Mouse (Mus musculus): ENCODE results near the gene Iqcf3. TPM values are rescaled to one million over a fixed set of nuclear protein-coding genes. Genes with fewer than 3 reads are reported as not detected.

The Iqcf3 gene
- polyA plus RNA-seq, 1 experiment from 2014 or later = not detected

- Histone ChIP-seq H3K4me1 (replicated peaks; ENCODE audit: control insufficient read depth, insufficient read depth, low read length) (peaks cover 7% of the 10 kb centered on the region; the same call in 1 of the 2 replicates), H3K27me3 (ENCODE audit: control insufficient read depth, insufficient read depth, low read length) (no peaks in the 10 kb centered on the region), H3K4me2 (replicated peaks; ENCODE audit: low read depth, low read length) (peak overlapping the region; percentile 93), H3K9ac (ENCODE audit: low read depth, low read length) (no peak overlapping the region; the same call in 1 of the 2 replicates), H3K9me3 (ENCODE audit: control insufficient read depth, low read length) (no peaks in the 10 kb centered on the region), H3K27ac (ENCODE audit: low read depth, low read length) (no peak overlapping the region), H3K36me3 (ENCODE audit: control insufficient read depth, insufficient read depth, low read length) (no peaks in the 10 kb centered on the region), H3K4me3 (ENCODE audit: low read depth, low read length) (peak overlapping the region; percentile 74)
- 85% methylated on average over 9 of the region's 9 CpGs for WGBS
- DNase-seq (ENCODE audit: low spot score) (no peak), ATAC-seq (ENCODE audit: low FRiP score) (no peak)
Observed at GRCm38 (mm10) chr9:106478101-106478500, 83.3 kb downstream of the Iqcf3 start.

GRCm38 (mm10) chr9:106477649-106478048 is 83.8 kb downstream of the Iqcf3 start:
- WGBS = 4% methylated on average over 16 of the region's 16 CpGs
- peak overlapping the region; percentile 56 for H3K9ac ChIP-seq (ENCODE audit: low read depth, low read length)
- H3K27ac ChIP-seq (ENCODE audit: low read depth, low read length) = no peak overlapping the region
- H3K4me2 ChIP-seq (replicated peaks; ENCODE audit: low read depth, low read length) = peak overlapping the region; percentile 93
- peaks cover 7% of the 10 kb centered on the region; the same call in 1 of the 2 replicates for H3K4me1 ChIP-seq (replicated peaks; ENCODE audit: control insufficient read depth, insufficient read depth, low read length)
- H3K27me3 ChIP-seq (ENCODE audit: control insufficient read depth, insufficient read depth, low read length) = no peaks in the 10 kb centered on the region
- ATAC-seq (ENCODE audit: low FRiP score) (no peak), DNase-seq (ENCODE audit: low spot score) (no peak)
- H3K36me3 ChIP-seq (ENCODE audit: control insufficient read depth, insufficient read depth, low read length) = no peaks in the 10 kb centered on the region
- no peaks in the 10 kb centered on the region for H3K9me3 ChIP-seq (ENCODE audit: control insufficient read depth, low read length)
- peak overlapping the region; percentile 74 for H3K4me3 ChIP-seq (ENCODE audit: low read depth, low read length)

- peak; percentile 99 for DNase-seq (ENCODE audit: low spot score)
- under 1% methylated on average over 41 of the region's 41 CpGs for WGBS
- no peaks in the 10 kb centered on the region for H3K36me3 ChIP-seq (ENCODE audit: control insufficient read depth, insufficient read depth, low read length)
- peak; percentile 98 for ATAC-seq (ENCODE audit: low FRiP score)
- peaks cover 7% of the 10 kb centered on the region; the same call in 1 of the 2 replicates for H3K4me1 ChIP-seq (replicated peaks; ENCODE audit: control insufficient read depth, insufficient read depth, low read length)
- peak within 1 kb of the TSS; percentile 93 for H3K4me2 ChIP-seq (replicated peaks; ENCODE audit: low read depth, low read length)
- H3K9ac ChIP-seq (ENCODE audit: low read depth, low read length) = peak within 1 kb of the TSS; percentile 56
- no peaks in the 10 kb centered on the region for H3K9me3 ChIP-seq (ENCODE audit: control insufficient read depth, low read length)
- H3K27me3 ChIP-seq (ENCODE audit: control insufficient read depth, insufficient read depth, low read length) = no peaks in the 10 kb centered on the region
- no peak within 1 kb of the TSS for H3K27ac ChIP-seq (ENCODE audit: low read depth, low read length)
- peak within 1 kb of the TSS; percentile 74 for H3K4me3 ChIP-seq (ENCODE audit: low read depth, low read length)
Observed at GRCm38 (mm10) chr9:106476924-106477484, 84.4 kb downstream of the Iqcf3 start, which contains the start of gene Parp3. Gene Parp3 (minus strand): TSS chr9:106476949.

GRCm38 (mm10) chr9:106476002-106476923 is 85.2 kb downstream of the Iqcf3 start:
- 0 out of 2 replicates have a peak overlapping the region, but pooled peaks have one; percentile 19 for H3K4me2 ChIP-seq (replicated peaks; ENCODE audit: low read depth, low read length)
- peaks cover 9% of the 10 kb centered on the region; the same call in 1 of the 2 replicates for H3K4me1 ChIP-seq (replicated peaks; ENCODE audit: control insufficient read depth, insufficient read depth, low read length)
- 34% methylated on average over 16 of the region's 16 CpGs for WGBS
- DNase-seq (ENCODE audit: low spot score) (no peak), ATAC-seq (ENCODE audit: low FRiP score) (peak; percentile 58; the same call in 1 of the 2 replicates)
- H3K27ac ChIP-seq (ENCODE audit: low read depth, low read length) = no peak overlapping the region
- no peak overlapping the region for H3K4me3 ChIP-seq (ENCODE audit: low read depth, low read length)
- H3K36me3 ChIP-seq (ENCODE audit: control insufficient read depth, insufficient read depth, low read length) = no peaks in the 10 kb centered on the region
- no peak overlapping the region for H3K9ac ChIP-seq (ENCODE audit: low read depth, low read length)
- H3K9me3 ChIP-seq (ENCODE audit: control insufficient read depth, low read length) = no peaks in the 10 kb centered on the region
- no peaks in the 10 kb centered on the region for H3K27me3 ChIP-seq (ENCODE audit: control insufficient read depth, insufficient read depth, low read length)

GRCm38 (mm10) chr9:106475663-106476001 is 85.8 kb downstream of the Iqcf3 start, which contains the start of gene Rrp9:
Gene Rrp9 (plus strand): TSS chr9:106475963.
- Histone ChIP-seq H3K36me3 (ENCODE audit: control insufficient read depth, insufficient read depth, low read length) (no peaks in the 10 kb centered on the region), H3K4me3 (ENCODE audit: low read depth, low read length) (no peak within 1 kb of the TSS), H3K9ac (ENCODE audit: low read depth, low read length) (no peak within 1 kb of the TSS), H3K4me2 (replicated peaks; ENCODE audit: low read depth, low read length) (0 out of 2 replicates have a peak within 1 kb of the TSS, but pooled peaks have one; percentile 19), H3K27me3 (ENCODE audit: control insufficient read depth, insufficient read depth, low read length) (no peaks in the 10 kb centered on the region), H3K9me3 (ENCODE audit: control insufficient read depth, low read length) (no peaks in the 10 kb centered on the region), H3K27ac (ENCODE audit: low read depth, low read length) (no peak within 1 kb of the TSS), H3K4me1 (replicated peaks; ENCODE audit: control insufficient read depth, insufficient read depth, low read length) (peaks cover 9% of the 10 kb centered on the region; the same call in 1 of the 2 replicates)
- no peak for DNase-seq (ENCODE audit: low spot score)
- no peak for ATAC-seq (ENCODE audit: low FRiP score)
- WGBS = 90% methylated on average over 10 of the region's 10 CpGs

- peaks cover 9% of the 10 kb centered on the region; the same call in 1 of the 2 replicates for H3K4me1 ChIP-seq (replicated peaks; ENCODE audit: control insufficient read depth, insufficient read depth, low read length)
- no peak overlapping the region for H3K4me2 ChIP-seq (replicated peaks; ENCODE audit: low read depth, low read length)
- H3K27me3 ChIP-seq (ENCODE audit: control insufficient read depth, insufficient read depth, low read length) = no peaks in the 10 kb centered on the region
- H3K9ac ChIP-seq (ENCODE audit: low read depth, low read length) = no peak overlapping the region
- H3K4me3 ChIP-seq (ENCODE audit: low read depth, low read length) = no peak overlapping the region
- ATAC-seq (ENCODE audit: low FRiP score) (no peak), DNase-seq (ENCODE audit: low spot score) (no peak)
- H3K27ac ChIP-seq (ENCODE audit: low read depth, low read length) = no peak overlapping the region
- 60% methylated on average over 7 of the region's 7 CpGs for WGBS
- H3K36me3 ChIP-seq (ENCODE audit: control insufficient read depth, insufficient read depth, low read length) = no peaks in the 10 kb centered on the region
- H3K9me3 ChIP-seq (ENCODE audit: control insufficient read depth, low read length) = no peaks in the 10 kb centered on the region
Observed at GRCm38 (mm10) chr9:106475046-106475445, 86.4 kb downstream of the Iqcf3 start.

- ATAC-seq (ENCODE audit: low FRiP score) (peak; percentile 12; the same call in 1 of the 2 replicates), DNase-seq (ENCODE audit: low spot score) (peak; percentile 81)
- peak overlapping the region; percentile 40; the same call in 1 of the 2 replicates for H3K9ac ChIP-seq (ENCODE audit: low read depth, low read length)
- no peaks in the 10 kb centered on the region for H3K27me3 ChIP-seq (ENCODE audit: control insufficient read depth, insufficient read depth, low read length)
- H3K4me3 ChIP-seq (ENCODE audit: low read depth, low read length) = no peak overlapping the region
- no peaks in the 10 kb centered on the region for H3K36me3 ChIP-seq (ENCODE audit: control insufficient read depth, insufficient read depth, low read length)
- H3K27ac ChIP-seq (ENCODE audit: low read depth, low read length) = no peak overlapping the region
- H3K9me3 ChIP-seq (ENCODE audit: control insufficient read depth, low read length) = no peaks in the 10 kb centered on the region
- 6% methylated on average over 6 of the region's 6 CpGs for WGBS
- peaks cover 9% of the 10 kb centered on the region; the same call in 1 of the 2 replicates for H3K4me1 ChIP-seq (replicated peaks; ENCODE audit: control insufficient read depth, insufficient read depth, low read length)
- H3K4me2 ChIP-seq (replicated peaks; ENCODE audit: low read depth, low read length) = no peak overlapping the region
Observed at GRCm38 (mm10) chr9:106474456-106474855, 87.0 kb downstream of the Iqcf3 start.

- DNase-seq (ENCODE audit: low spot score) = no peak
- WGBS = 77% methylated on average over 5 of the region's 5 CpGs
- no peaks in the 10 kb centered on the region for H3K9me3 ChIP-seq (ENCODE audit: control insufficient read depth, low read length)
- H3K4me2 ChIP-seq (replicated peaks; ENCODE audit: low read depth, low read length) = no peak overlapping the region
- no peaks in the 10 kb centered on the region for H3K27me3 ChIP-seq (ENCODE audit: control insufficient read depth, insufficient read depth, low read length)
- no peak for ATAC-seq (ENCODE audit: low FRiP score)
- H3K9ac ChIP-seq (ENCODE audit: low read depth, low read length) = no peak overlapping the region
- no peaks in the 10 kb centered on the region for H3K36me3 ChIP-seq (ENCODE audit: control insufficient read depth, insufficient read depth, low read length)
- no peak overlapping the region for H3K27ac ChIP-seq (ENCODE audit: low read depth, low read length)
- H3K4me3 ChIP-seq (ENCODE audit: low read depth, low read length) = no peak overlapping the region
- H3K4me1 ChIP-seq (replicated peaks; ENCODE audit: control insufficient read depth, insufficient read depth, low read length) = peaks cover 9% of the 10 kb centered on the region; the same call in 1 of the 2 replicates
Observed at GRCm38 (mm10) chr9:106473753-106474105, 87.7 kb downstream of the Iqcf3 start.

All from hindbrain, embryonic 11.5 days (tissue).